Mouse (Mus musculus) A20 (cell line): Measurements from ENCODE around the gene Cfap43.

Experiments
- DNase-seq: peaks from one replicate; pipeline ENCODE4 v3.0.0-alpha.2; 2011; ENCODE audit warnings: low read depth, low spot score

Gene Cfap43

DNA sequence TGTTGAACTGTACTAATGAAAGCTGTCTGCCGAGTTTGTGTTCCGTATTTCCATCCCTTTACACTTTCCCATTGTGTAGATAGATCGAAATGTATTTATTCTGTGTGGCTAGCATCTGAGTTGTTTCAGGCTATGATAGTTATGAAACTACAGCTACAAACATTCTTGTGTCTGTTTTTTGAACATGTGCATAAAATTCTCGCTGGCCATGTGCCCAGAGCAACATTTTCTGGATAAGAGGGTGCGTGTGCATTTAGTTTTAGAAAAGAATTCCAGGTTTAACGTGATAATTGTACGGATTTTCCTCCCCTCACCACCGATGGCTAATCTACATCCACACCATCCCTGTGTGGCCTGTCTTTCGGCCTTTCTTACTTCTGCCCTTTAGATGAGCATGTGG is 205.6 kb downstream of the Cfap43 start:
- DNase-seq: no peak

DNA sequence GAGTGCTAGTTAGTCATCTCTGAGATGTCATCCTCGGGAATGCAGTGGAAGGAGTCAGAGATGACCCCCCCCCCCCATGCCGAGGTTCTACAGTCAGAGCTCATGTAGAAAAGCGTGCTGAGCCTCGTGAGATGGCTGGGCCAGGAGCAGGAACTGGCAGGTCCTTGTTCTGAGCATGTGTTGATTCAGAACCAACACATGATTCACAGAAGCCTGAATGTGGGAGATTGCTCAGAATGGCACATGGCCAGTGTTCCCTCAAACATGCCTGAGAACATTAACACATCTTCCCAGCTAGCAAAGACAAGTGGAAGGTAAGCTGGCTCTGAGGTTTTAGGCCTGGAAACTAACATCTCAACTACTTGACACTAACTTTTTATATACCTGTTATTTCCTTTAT is 208.7 kb downstream of the Cfap43 start:
- DNase-seq: no peak

DNA sequence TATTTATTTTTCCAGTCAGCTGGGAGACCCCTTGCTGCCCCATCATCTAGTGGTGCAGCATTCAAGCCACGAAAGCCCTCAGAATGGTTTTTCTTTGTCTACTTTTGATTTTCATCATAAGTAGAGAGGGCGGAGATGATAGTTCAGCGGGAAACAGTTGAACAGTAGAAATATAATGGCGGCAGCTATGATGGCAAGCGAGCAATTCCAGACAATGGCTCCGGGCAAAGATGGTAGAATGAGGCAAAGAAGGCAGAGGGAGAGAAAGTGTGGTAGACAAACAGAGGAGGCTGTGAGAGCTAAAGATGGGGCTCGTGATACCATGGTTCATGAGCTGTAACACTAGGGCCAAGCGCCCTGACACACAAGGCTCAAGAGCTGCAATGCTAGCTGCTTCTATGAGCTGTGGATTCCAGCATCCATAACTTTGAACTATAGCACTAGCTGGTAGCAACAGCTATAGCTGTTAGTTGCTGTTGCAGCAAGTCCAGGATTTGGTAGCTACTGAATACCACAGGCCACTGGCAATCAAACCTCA is 213.2 kb downstream of the Cfap43 start:
- no peak for DNase-seq

DNA sequence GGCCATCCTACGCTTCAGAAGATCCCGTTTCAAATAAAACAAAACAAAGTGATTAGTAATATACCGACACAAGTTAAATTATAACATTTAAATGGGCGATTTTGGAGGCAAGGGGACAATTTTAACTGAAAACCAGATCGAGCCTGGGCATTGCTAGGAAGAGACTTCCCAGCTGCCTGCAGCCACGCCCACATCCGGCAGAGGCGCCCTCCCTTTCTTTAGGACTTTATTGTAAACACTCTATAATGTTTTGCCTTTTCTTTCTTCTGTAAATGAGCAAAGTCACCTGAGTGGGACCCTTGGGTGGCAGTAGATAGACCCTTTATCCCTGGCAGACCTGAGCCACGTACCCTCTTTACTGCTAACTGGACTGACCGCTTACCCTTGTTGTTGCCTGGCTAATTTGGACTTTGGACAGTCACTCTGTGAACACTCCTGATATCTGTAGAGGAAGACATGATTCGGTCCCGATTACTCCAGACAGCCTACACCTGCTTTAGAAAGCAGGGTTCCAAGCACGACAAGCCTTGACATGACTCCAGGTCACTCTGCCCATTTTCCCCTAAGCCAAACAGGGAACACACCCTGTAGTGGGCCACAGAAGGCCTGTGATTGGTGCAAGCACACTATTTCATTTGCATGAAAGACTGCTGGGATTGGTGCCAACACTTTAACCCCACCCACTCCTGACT is 213.9 kb downstream of the Cfap43 start:
- DNase-seq: no peak

DNA sequence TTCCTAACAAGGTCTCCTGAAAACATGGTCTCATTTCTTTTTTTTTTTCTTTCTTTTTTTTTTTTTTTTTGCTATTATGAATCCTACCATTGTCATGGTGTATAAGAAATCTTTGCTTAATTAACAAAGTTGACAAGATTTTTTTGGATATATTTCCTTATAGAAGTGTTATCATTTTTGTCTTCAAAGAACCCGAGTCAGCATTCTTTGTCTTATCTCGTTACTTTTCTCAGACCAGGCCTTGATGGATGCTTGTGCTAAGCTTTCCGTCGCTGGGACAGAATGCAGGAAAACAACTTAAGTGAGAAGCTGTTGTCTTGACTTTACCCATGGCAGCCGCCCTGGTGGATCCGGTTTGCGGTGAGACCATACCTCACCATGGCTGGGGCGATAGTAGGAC is 218.6 kb downstream of the Cfap43 start:
- DNase-seq: no peak

DNA sequence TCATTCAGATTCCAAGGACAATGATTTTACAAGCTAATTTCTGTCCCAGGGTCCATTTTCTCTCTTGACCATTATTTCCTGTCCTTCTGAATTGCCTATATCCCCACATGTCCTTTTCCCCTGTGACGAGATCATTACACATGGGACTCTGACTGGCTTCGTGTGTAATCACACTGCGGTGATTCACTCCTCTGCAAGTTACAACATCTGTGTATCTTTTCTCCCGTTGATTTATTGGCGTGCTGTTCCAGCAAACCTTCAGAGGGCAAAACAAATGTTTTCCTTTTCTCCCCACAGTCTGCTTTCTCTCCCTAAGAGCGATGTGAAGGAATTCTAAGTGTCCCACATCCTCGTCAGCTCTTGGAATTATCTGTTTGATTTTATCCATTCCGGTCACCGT is 219.3 kb downstream of the Cfap43 start:
- no peak for DNase-seq

DNA sequence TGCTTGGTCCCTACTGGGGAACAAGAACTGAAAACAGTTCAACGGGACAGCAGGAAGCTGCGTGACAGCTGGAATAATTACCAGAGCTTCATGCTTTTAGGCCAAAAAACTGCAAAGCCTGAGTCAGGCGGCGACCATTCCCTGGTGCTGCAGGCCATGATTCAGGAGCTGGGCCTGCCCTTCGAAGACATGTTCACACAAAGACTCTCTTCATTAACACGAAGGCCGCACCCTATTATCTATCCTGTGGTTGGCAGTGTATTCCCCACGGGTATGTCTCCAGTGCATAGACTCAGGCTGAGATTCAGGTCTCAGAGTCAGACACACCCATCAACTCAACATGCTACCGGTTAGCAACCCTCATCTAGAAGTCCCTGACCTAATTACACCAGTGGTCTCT is 220.8 kb downstream of the Cfap43 start:
- DNase-seq: no peak

DNA sequence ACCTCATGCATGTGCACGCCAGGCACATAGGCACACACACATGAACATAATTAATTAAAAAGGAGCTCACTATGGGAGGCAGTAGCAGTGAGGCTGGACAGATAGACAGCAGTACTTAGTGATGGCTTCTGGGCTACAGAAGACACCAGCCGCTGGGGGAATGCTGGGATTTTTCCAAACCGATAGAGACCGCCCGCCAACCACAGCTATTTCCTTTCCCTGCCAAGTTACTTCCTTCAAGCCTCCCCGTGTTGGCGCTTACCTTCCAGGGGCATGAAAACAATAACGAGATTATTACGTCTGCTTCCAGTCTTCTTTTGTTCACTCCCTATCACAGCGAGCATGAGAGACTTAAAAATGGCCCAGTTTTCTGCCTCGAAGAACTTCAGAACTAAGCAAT is 222.0 kb downstream of the Cfap43 start:
- DNase-seq: no peak

DNA sequence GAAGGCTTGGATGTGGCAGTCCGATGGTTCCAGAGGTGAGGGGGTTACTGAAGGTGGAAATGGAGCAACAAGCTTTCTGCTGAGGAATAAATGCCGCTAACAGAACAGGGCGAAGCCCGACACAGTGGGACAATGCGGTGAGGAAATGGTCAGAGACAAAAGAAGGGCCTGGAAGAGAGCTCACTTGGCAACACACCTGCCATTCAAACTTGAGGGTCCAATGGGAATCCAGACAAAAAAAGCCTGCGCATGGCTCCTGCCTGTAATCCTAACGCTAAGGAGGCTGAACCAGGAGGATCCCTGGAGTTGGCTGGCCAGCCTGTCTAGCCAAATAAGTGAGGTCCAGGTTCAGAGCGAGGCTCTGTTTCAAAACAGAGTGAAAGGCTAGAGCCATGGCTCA is 222.7 kb downstream of the Cfap43 start:
- DNase-seq: no peak

DNA sequence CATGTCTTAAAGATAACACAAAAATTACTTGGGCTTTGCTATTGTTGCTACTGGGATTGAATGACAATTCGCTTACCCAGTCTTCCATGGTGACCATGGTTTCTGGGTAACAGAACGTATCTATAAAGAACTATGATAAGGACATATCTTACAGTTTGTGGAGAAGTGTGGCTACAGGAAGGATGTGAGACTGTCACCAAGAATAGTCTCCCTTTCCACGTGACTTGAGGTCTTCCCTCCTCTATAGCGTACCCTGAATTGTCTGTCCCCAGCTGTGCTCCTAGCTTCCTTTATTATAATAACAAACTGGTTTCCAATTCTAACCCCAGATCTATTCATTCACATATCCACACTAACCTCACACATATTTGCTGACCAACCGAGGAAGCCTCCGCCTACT is 223.4 kb downstream of the Cfap43 start:
- DNase-seq: no peak

DNA sequence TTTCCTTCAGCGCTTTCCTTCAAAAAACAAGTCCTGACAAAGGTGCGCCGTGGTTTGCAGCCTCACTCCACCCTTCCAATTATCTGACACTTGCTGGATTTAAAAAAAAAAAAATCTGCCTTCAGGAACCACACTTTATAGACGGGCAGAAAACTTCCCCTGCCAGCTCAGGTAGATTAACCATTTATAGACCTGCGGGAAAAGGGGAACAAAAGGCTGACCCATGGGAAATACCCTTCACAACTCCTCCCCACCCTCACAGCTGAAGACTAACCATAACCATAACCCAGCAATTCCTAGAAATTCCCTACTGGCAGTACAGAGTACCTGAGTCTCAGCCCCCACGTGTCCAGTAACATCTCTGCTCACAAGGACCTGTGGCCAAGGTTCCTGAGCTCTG is 227.1 kb downstream of the Cfap43 start, which contains the start of gene Col17a1:
TSS of gene Col17a1 (minus strand) at position 101 of the 400 bp plus-strand sequence.
- DNase-seq: no peak

DNA sequence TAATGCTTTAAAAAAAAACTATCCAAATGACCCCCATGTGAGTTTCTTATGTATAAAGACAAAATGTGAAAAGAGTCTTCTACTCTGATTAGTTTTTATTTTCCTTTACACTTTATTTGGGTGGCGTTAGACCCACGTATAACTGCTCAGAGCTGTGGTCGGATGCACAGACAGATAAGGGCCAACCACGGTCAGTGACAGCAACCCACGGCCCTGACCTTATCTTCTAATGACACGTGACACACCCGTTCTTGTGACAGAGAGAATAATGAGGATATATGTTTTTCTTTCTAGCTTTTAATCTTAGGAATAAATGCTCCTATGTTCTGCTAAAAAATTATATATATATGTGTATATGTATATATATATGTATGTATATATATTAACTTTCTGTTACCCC is 229.5 kb downstream of the Cfap43 start:
- DNase-seq: no peak
